Mouse (Mus musculus) layer of hippocampus, postnatal 10 days (tissue): ENCODE results near the gene Slc9a5. TPM values are rescaled to one million over a fixed set of nuclear protein-coding genes. Genes with fewer than 3 reads are reported as not detected.

Experiments used
- DNase-seq, 2 experiments: peaks; one replicate each; pipeline ENCODE4 v3.0.0; 2021; ENCODE audit warnings: low spot score in 2 of 2
- total RNA-seq, 2 experiments: library from RNA; stranded (reverse); gene quantifications; 2 replicates each; pipeline ENCODE4 v1.2.3; 2021

Gene Slc9a5
- total RNA-seq, 2 experiments from 2014 or later, result 11.6 to 13.6 TPM

- peak in 1 of 2 experiments; percentile 30 for DNase-seq
Observed at GRCm38 (mm10) chr8:105325641-105326093, 23.0 kb upstream of the Slc9a5 start.

- peak; percentile 97 to 98 for DNase-seq
Observed at GRCm38 (mm10) chr8:105326141-105326672, 22.4 kb upstream of the Slc9a5 start, which contains the start of the genes Lrrc29 and Tmem208. TSS of gene Lrrc29 (minus strand) at chr8:105326278. TSS of gene Tmem208 (plus strand) at chr8:105326354.

- DNase-seq, result no peak
Observed at GRCm38 (mm10) chr8:105326968-105327367, 21.7 kb upstream of the Slc9a5 start.

GRCm38 (mm10) chr8:105330325-105330724 is 18.3 kb upstream of the Slc9a5 start:
- no peak for DNase-seq

- no peak for DNase-seq
Observed at GRCm38 (mm10) chr8:105331469-105331868, 17.2 kb upstream of the Slc9a5 start.

- no peak for DNase-seq
Observed at GRCm38 (mm10) chr8:105331931-105332330, 16.7 kb upstream of the Slc9a5 start.

- DNase-seq, result no peak
Observed at GRCm38 (mm10) chr8:105332523-105332922, 16.1 kb upstream of the Slc9a5 start.

GRCm38 (mm10) chr8:105336373-105337130 is 12.1 kb upstream of the Slc9a5 start:
- DNase-seq, result no peak

GRCm38 (mm10) chr8:105338992-105339391 is 9.7 kb upstream of the Slc9a5 start:
- no peak for DNase-seq

GRCm38 (mm10) chr8:105339886-105340635 is 8.6 kb upstream of the Slc9a5 start:
- DNase-seq, result no peak

GRCm38 (mm10) chr8:105341399-105341798 is 7.2 kb upstream of the Slc9a5 start:
- no peak for DNase-seq

GRCm38 (mm10) chr8:105342768-105343167 is 5.9 kb upstream of the Slc9a5 start:
- DNase-seq, result no peak

GRCm38 (mm10) chr8:105343791-105344574 is 4.7 kb upstream of the Slc9a5 start:
- no peak for DNase-seq

- no peak for DNase-seq
Observed at GRCm38 (mm10) chr8:105345061-105345975, 3.3 kb upstream of the Slc9a5 start.

- DNase-seq, result no peak
Observed at GRCm38 (mm10) chr8:105346611-105347427, 1.8 kb upstream of the Slc9a5 start.

GRCm38 (mm10) chr8:105347428-105348221 is 1.0 kb upstream of the Slc9a5 start, which contains the start of gene Fhod1:
TSS of gene Fhod1 (minus strand) at chr8:105347953.
- DNase-seq, result peak; percentile 69 to 83

GRCm38 (mm10) chr8:105349096-105349771 is 591 bp downstream of the Slc9a5 start:
- peak; percentile 43 to 64 for DNase-seq

- DNase-seq, result no peak
Observed at GRCm38 (mm10) chr8:105350186-105350585, 1.5 kb downstream of the Slc9a5 start.
